Comparison of ENCODE assay signal across 8 mouse cellular contexts in the genomic region with DNA sequence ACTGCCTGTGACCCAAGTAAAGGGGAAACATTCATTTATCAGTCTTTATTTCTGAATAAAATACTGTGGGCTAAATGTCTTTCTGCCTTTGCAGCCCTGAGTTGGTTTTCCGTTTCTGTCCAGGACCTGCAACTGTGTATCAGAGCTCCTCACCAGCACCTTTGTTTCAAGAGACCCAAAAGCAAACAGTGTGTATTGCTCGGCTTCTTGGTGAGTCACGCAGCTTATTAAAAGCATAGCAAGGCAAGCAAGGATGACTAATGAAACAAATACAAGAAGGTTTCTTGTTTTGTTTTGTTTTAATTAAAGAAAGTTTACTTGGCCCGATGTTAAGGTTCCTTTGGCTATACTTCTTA. TPM values are rescaled to one million over a fixed set of nuclear protein-coding genes. Genes with fewer than 3 reads are reported as not detected.
DNase-seq lines count a peak whose midpoint lies in the region; ATAC-seq and TF ChIP-seq lines count a peak whose summit lies in the region.

A gene (plus strand): TSS at position 115 of the 356 bp plus-strand sequence.

- H3K27ac ChIP-seq in cerebellum, adult 2 months (ENCODE audit: insufficient read depth, low read length) = no peak within 1 kb of the TSS
- no peak within 1 kb of the TSS for H3K27ac ChIP-seq in forebrain, postnatal 0 days (ENCODE audit: low read depth, low read length)
- H3K27ac ChIP-seq in hindbrain, embryonic 13.5 days = no peak within 1 kb of the TSS
- no peak within 1 kb of the TSS for H3K27ac ChIP-seq in liver, embryonic 14.5 days

- H3K4me3 ChIP-seq in cerebellum, adult 2 months (replicated peaks; ENCODE audit: insufficient read depth, low read depth, low read length) = no peak within 1 kb of the TSS
- H3K4me3 ChIP-seq in forebrain, postnatal 0 days (ENCODE audit: low read depth, low read length) = no peak within 1 kb of the TSS
- no peak within 1 kb of the TSS for H3K4me3 ChIP-seq in hindbrain, embryonic 13.5 days
- H3K4me3 ChIP-seq in liver, embryonic 14.5 days (ENCODE audit: insufficient read depth in 1 of 2, low read depth in 2 of 2, low read length in 2 of 2) = no peak within 1 kb of the TSS

- no peak for DNase-seq in cerebellum, adult 2 months
- no peak for DNase-seq in cerebellum, adult 18-20 months
- DNase-seq in NIH3T3 (ENCODE audit: low read depth) = peak; percentile 31
- DNase-seq in forebrain, postnatal 0 days = no peak
- no peak for DNase-seq in liver, embryonic 14.5 days (ENCODE audit: low read depth in 3 of 3, low spot score in 3 of 3)
- peak; percentile 21 for DNase-seq in testis, postnatal 10 days (ENCODE audit: low spot score)
- DNase-seq in kidney, postnatal 14 days = no peak

- no peaks in the 10 kb centered on the region for H3K4me1 ChIP-seq in cerebellum, adult 2 months (ENCODE audit: control insufficient read depth, insufficient read depth, low read length)
- no peaks in the 10 kb centered on the region for H3K4me1 ChIP-seq in forebrain, postnatal 0 days (ENCODE audit: insufficient read depth)
- peaks cover 9% of the 10 kb centered on the region for H3K4me1 ChIP-seq in hindbrain, embryonic 13.5 days (replicated peaks)
- peaks cover 4 to 27% of the 10 kb centered on the region in 2 experiments for H3K4me1 ChIP-seq in liver, embryonic 14.5 days (replicated peaks; ENCODE audit: control insufficient read depth in 2 of 2, insufficient read depth in 2 of 2, low read length in 1 of 2)

- 86% methylated on average over 4 of the region's 4 CpGs for WGBS in cerebellum, adult 2 months
- 28% methylated on average over 4 of the region's 4 CpGs for WGBS in forebrain, postnatal 0 days
- WGBS in hindbrain, embryonic 13.5 days = 68% methylated on average over 4 of the region's 4 CpGs
- 20% methylated on average over 4 of the region's 4 CpGs for WGBS in liver, embryonic 14.5 days (ENCODE audit: insufficient replicate concordance)

- TF ChIP-seq POLR2A in cerebellum, adult 2 months (IDR thresholded peaks at IDR 0.05; ENCODE audit: borderline replicate concordance, insufficient read depth, low read length) = no peak

- H3K9ac ChIP-seq in forebrain, postnatal 0 days = no peak within 1 kb of the TSS
- H3K9ac ChIP-seq in hindbrain, embryonic 13.5 days = no peak within 1 kb of the TSS
- no peak within 1 kb of the TSS for H3K9ac ChIP-seq in liver, embryonic 14.5 days (replicated peaks)

- no peaks in the 10 kb centered on the region for H3K36me3 ChIP-seq in forebrain, postnatal 0 days (ENCODE audit: insufficient read depth)
- no peaks in the 10 kb centered on the region for H3K36me3 ChIP-seq in hindbrain, embryonic 13.5 days
- no peaks in the 10 kb centered on the region for H3K36me3 ChIP-seq in liver, embryonic 14.5 days (replicated peaks; ENCODE audit: control insufficient read depth, insufficient read depth, low read depth)

- ATAC-seq in forebrain, postnatal 0 days = no peak
- no peak for ATAC-seq in hindbrain, embryonic 13.5 days (ENCODE audit: low FRiP score)
- no peak for ATAC-seq in liver, embryonic 14.5 days (ENCODE audit: insufficient read depth)

- no peak within 1 kb of the TSS for H3K4me2 ChIP-seq in forebrain, postnatal 0 days (ENCODE audit: low read depth)
- no peak within 1 kb of the TSS for H3K4me2 ChIP-seq in hindbrain, embryonic 13.5 days
- H3K4me2 ChIP-seq in liver, embryonic 14.5 days (ENCODE audit: low read depth) = peak within 1 kb of the TSS; percentile 22

- no peaks in the 10 kb centered on the region for H3K27me3 ChIP-seq in cerebellum, adult 2 months (ENCODE audit: control insufficient read depth, insufficient read depth, low read length)
- no peaks in the 10 kb centered on the region for H3K27me3 ChIP-seq in forebrain, postnatal 0 days (ENCODE audit: insufficient read depth, low read length)
- no peaks in the 10 kb centered on the region for H3K27me3 ChIP-seq in hindbrain, embryonic 13.5 days
- H3K27me3 ChIP-seq in liver, embryonic 14.5 days (ENCODE audit: control insufficient read depth, insufficient read depth, low read length) = no peaks in the 10 kb centered on the region

- no peak for TF ChIP-seq CTCF in cerebellum, adult 2 months (IDR thresholded peaks at IDR 0.05; ENCODE audit: borderline replicate concordance, insufficient read depth, low read depth, low read length)
- TF ChIP-seq CTCF in forebrain, postnatal 0 days (IDR thresholded peaks at IDR 0.05; ENCODE audit: low read depth) = no peak
- TF ChIP-seq CTCF in liver, embryonic 14.5 days (IDR thresholded peaks at IDR 0.05; ENCODE audit: low read depth) = no peak

- H3K9me3 ChIP-seq in forebrain, postnatal 0 days (ENCODE audit: low read length) = no peaks in the 10 kb centered on the region
- H3K9me3 ChIP-seq in hindbrain, embryonic 13.5 days = no peaks in the 10 kb centered on the region
- H3K9me3 ChIP-seq in liver, embryonic 14.5 days (ENCODE audit: control insufficient read depth, low read length) = no peaks in the 10 kb centered on the region

- TF ChIP-seq EP300 in liver, embryonic 14.5 days (IDR thresholded peaks at IDR 0.05; ENCODE audit: low read depth) = no peak

RNA-seq across cellular contexts. Expression of the gene that starts here (rescaled TPM):
- 27.0 and 30.2 TPM in 2 replicates for polyA plus RNA-seq in cerebellum, adult 2 months (2012; rRNA removed)
- 63.9 and 79.9 TPM in 2 replicates for total RNA-seq in forebrain, postnatal 0 days (2014; rRNA removed)
- 39.1 and 48.9 TPM in 2 replicates for polyA plus RNA-seq in forebrain, postnatal 0 days (2015; fragmentation: Nextera tagmentation; extraction: Ambion mirVana)
- 88.0 and 88.8 TPM in 2 replicates for polyA plus RNA-seq in hindbrain, embryonic 13.5 days (2015; fragmentation: Nextera tagmentation; extraction: Ambion mirVana)
- 5.9 and 7.9 TPM in 2 replicates for polyA plus RNA-seq in liver, embryonic 14.5 days (2012; rRNA removed)
- polyA plus RNA-seq in liver, embryonic 14.5 days (2014; fragmentation: Nextera tagmentation; extraction: Ambion mirVana) = 16.0 and 20.3 TPM in 2 replicates

Comparison
In these comparisons a context has a peak if more than half of its experiments do, and no peak if none do; other contexts are left out.
1. DNase-seq: peak in NIH3T3 (single experiment) and testis, postnatal 10 days (single experiment); none in cerebellum, adult 2 months (0 of 2), cerebellum, adult 18-20 months (0 of 2), forebrain, postnatal 0 days (single experiment), liver, embryonic 14.5 days (0 of 3) and kidney, postnatal 14 days (single experiment).